ENCODE assay signal across 23 mouse cellular contexts in genomic region chr8:82004158-82004557, GRCm38 (mm10).
A peak's percentile ranks its signal among the peaks of the same experiment; 100 is the strongest.
DNase-seq lines count a peak whose midpoint lies in the region; ATAC-seq lines count a peak whose summit lies in the region.
"Had no signal": no experiment of that assay in that cellular context is flagged by ENCODE, and none has a peak within 500 bp of the region (broad histone marks: within the 10 kb centered on the region; RNA-seq: fewer than 3 reads in every experiment).

No protein-coding gene starts in this region.

- H3K9ac ChIP-seq in hindbrain, embryonic 11.5 days (ENCODE audit: low read depth, low read length) = no peak overlapping the region
- no peak overlapping the region for H3K9ac ChIP-seq in forebrain, embryonic 15.5 days (replicated peaks)
- H3K9ac ChIP-seq in hindbrain, embryonic 16.5 days (ENCODE audit: low read depth, low read length) = no peak overlapping the region
- no peak overlapping the region for H3K9ac ChIP-seq in neural tube, embryonic 13.5 days
- H3K9ac ChIP-seq: embryonic facial prominence, embryonic 12.5 days; limb, embryonic 13.5 days; liver, embryonic 13.5 days; lung, embryonic 14.5 days had no signal

- no peaks in the 10 kb centered on the region for H3K4me1 ChIP-seq in hindbrain, embryonic 11.5 days (replicated peaks; ENCODE audit: control insufficient read depth, insufficient read depth, low read length)
- H3K4me1 ChIP-seq in hindbrain, embryonic 10.5 days (replicated peaks) = no peaks in the 10 kb centered on the region
- 0 out of 2 replicates have a peak, but pooled peaks cover 7% of the 10 kb centered on the region for H3K4me1 ChIP-seq in forebrain, embryonic 15.5 days
- no peaks in the 10 kb centered on the region for H3K4me1 ChIP-seq in hindbrain, embryonic 16.5 days (ENCODE audit: control insufficient read depth, insufficient read depth, low read depth, low read length)
- 0 out of 2 replicates have a peak, but pooled peaks cover 4% of the 10 kb centered on the region for H3K4me1 ChIP-seq in neural tube, embryonic 13.5 days (replicated peaks)
- H3K4me1 ChIP-seq: embryonic facial prominence, embryonic 12.5 days; heart, embryonic 10.5 days; limb, embryonic 13.5 days; liver, embryonic 13.5 days had no signal

- ATAC-seq in hindbrain, embryonic 11.5 days (ENCODE audit: low FRiP score) = peak; percentile 57; the same call in 1 of the 2 replicates
- peak; percentile 64 for ATAC-seq in forebrain, embryonic 15.5 days (replicated peaks)
- peak; percentile 93 for ATAC-seq in hindbrain, embryonic 16.5 days
- peak; percentile 74; the same call in 1 of the 2 replicates for ATAC-seq in neural tube, embryonic 13.5 days (ENCODE audit: low read depth)

- no peak overlapping the region for H3K4me2 ChIP-seq in hindbrain, embryonic 11.5 days (replicated peaks; ENCODE audit: low read depth, low read length)
- no peak overlapping the region for H3K4me2 ChIP-seq in forebrain, embryonic 15.5 days (replicated peaks)
- H3K4me2 ChIP-seq in hindbrain, embryonic 16.5 days (ENCODE audit: low read length) = no peak overlapping the region
- H3K4me2 ChIP-seq in neural tube, embryonic 13.5 days = no peak overlapping the region
- H3K4me2 ChIP-seq: embryonic facial prominence, embryonic 12.5 days; limb, embryonic 13.5 days; liver, embryonic 13.5 days; lung, embryonic 14.5 days had no signal

- no peak overlapping the region for H3K27ac ChIP-seq in hindbrain, embryonic 11.5 days (ENCODE audit: low read depth, low read length)
- H3K27ac ChIP-seq in hindbrain, embryonic 10.5 days = no peak overlapping the region
- H3K27ac ChIP-seq in forebrain, embryonic 15.5 days (replicated peaks) = no peak overlapping the region
- H3K27ac ChIP-seq in hindbrain, embryonic 16.5 days (ENCODE audit: low read depth, low read length) = no peak overlapping the region
- H3K27ac ChIP-seq in neural tube, embryonic 13.5 days (replicated peaks) = no peak overlapping the region
- H3K27ac ChIP-seq: embryonic facial prominence, embryonic 12.5 days; heart, embryonic 10.5 days; limb, embryonic 13.5 days; liver, embryonic 13.5 days; macrophage had no signal

- H3K27me3 ChIP-seq in hindbrain, embryonic 11.5 days (ENCODE audit: control insufficient read depth, insufficient read depth, low read length) = no peaks in the 10 kb centered on the region
- no peaks in the 10 kb centered on the region for H3K27me3 ChIP-seq in hindbrain, embryonic 10.5 days (ENCODE audit: insufficient read depth, poor library complexity, severe bottlenecking)
- no peaks in the 10 kb centered on the region for H3K27me3 ChIP-seq in forebrain, embryonic 15.5 days
- H3K27me3 ChIP-seq in hindbrain, embryonic 16.5 days (replicated peaks; ENCODE audit: control insufficient read depth, insufficient read depth, low read length) = no peaks in the 10 kb centered on the region
- H3K27me3 ChIP-seq in neural tube, embryonic 13.5 days = no peaks in the 10 kb centered on the region
- H3K27me3 ChIP-seq: embryonic facial prominence, embryonic 12.5 days; limb, embryonic 13.5 days; liver, embryonic 13.5 days had no signal

- no peak for DNase-seq in hindbrain, embryonic 11.5 days (ENCODE audit: low spot score)
- DNase-seq in hindbrain, embryonic 10.5 days (ENCODE audit: low spot score) = no peak
- DNase-seq in heart, adult 8-10 months (ENCODE audit: low spot score) = no peak
- DNase-seq in thymus, postnatal 10 days (ENCODE audit: low spot score in 2 of 2) = no peak
- DNase-seq in adrenal gland, adult 18-20 months (ENCODE audit: low spot score in 2 of 2) = no peak
- DNase-seq: cerebellum, adult 9-10 months; gastrocnemius, postnatal 36 days; kidney, adult 18-20 months; kidney, postnatal 10 days; layer of hippocampus, postnatal 36 days; liver, embryonic 13.5 days; lung, embryonic 14.5 days; right cerebral cortex, postnatal 25 days; thymus, adult 18-20 months had no signal

- no peaks in the 10 kb centered on the region for H3K36me3 ChIP-seq in hindbrain, embryonic 11.5 days (ENCODE audit: control insufficient read depth, insufficient read depth, low read length)
- no peaks in the 10 kb centered on the region for H3K36me3 ChIP-seq in hindbrain, embryonic 10.5 days
- no peaks in the 10 kb centered on the region for H3K36me3 ChIP-seq in forebrain, embryonic 15.5 days
- H3K36me3 ChIP-seq in hindbrain, embryonic 16.5 days (ENCODE audit: control insufficient read depth, insufficient read depth, low read length) = no peaks in the 10 kb centered on the region
- H3K36me3 ChIP-seq in neural tube, embryonic 13.5 days = no peaks in the 10 kb centered on the region
- H3K36me3 ChIP-seq: embryonic facial prominence, embryonic 12.5 days; heart, embryonic 10.5 days; limb, embryonic 13.5 days; liver, embryonic 13.5 days had no signal

- WGBS in hindbrain, embryonic 11.5 days = 76% methylated on average over 4 of the region's 4 CpGs
- WGBS in hindbrain, embryonic 10.5 days = 91% methylated on average over 4 of the region's 4 CpGs
- WGBS in forebrain, embryonic 15.5 days = 40% methylated on average over 4 of the region's 4 CpGs
- WGBS in hindbrain, embryonic 16.5 days = 61% methylated on average over 4 of the region's 4 CpGs
- 42% methylated on average over 4 of the region's 4 CpGs for WGBS in neural tube, embryonic 13.5 days

- no peaks in the 10 kb centered on the region for H3K9me3 ChIP-seq in hindbrain, embryonic 11.5 days (ENCODE audit: control insufficient read depth, low read length)
- H3K9me3 ChIP-seq in hindbrain, embryonic 10.5 days = no peaks in the 10 kb centered on the region
- no peaks in the 10 kb centered on the region for H3K9me3 ChIP-seq in forebrain, embryonic 15.5 days
- H3K9me3 ChIP-seq in hindbrain, embryonic 16.5 days (ENCODE audit: control insufficient read depth, low read length) = no peaks in the 10 kb centered on the region
- H3K9me3 ChIP-seq in neural tube, embryonic 13.5 days = no peaks in the 10 kb centered on the region
- H3K9me3 ChIP-seq: embryonic facial prominence, embryonic 12.5 days; G1E; heart, embryonic 10.5 days; limb, embryonic 13.5 days; liver, embryonic 13.5 days had no signal

- no peak overlapping the region for H3K4me3 ChIP-seq in hindbrain, embryonic 11.5 days (ENCODE audit: low read depth, low read length)
- H3K4me3 ChIP-seq in hindbrain, embryonic 10.5 days = no peak overlapping the region
- no peak overlapping the region for H3K4me3 ChIP-seq in forebrain, embryonic 15.5 days
- H3K4me3 ChIP-seq in hindbrain, embryonic 16.5 days (ENCODE audit: low read length) = no peak overlapping the region
- no peak overlapping the region for H3K4me3 ChIP-seq in neural tube, embryonic 13.5 days
- H3K4me3 ChIP-seq: embryonic facial prominence, embryonic 12.5 days; erythroblast, embryonic 14.5 days; heart, embryonic 10.5 days; limb, embryonic 13.5 days; liver, embryonic 13.5 days had no signal
